Mouse (Mus musculus): ENCODE results near the gene Clic1.

Clic1 gene

DNA sequence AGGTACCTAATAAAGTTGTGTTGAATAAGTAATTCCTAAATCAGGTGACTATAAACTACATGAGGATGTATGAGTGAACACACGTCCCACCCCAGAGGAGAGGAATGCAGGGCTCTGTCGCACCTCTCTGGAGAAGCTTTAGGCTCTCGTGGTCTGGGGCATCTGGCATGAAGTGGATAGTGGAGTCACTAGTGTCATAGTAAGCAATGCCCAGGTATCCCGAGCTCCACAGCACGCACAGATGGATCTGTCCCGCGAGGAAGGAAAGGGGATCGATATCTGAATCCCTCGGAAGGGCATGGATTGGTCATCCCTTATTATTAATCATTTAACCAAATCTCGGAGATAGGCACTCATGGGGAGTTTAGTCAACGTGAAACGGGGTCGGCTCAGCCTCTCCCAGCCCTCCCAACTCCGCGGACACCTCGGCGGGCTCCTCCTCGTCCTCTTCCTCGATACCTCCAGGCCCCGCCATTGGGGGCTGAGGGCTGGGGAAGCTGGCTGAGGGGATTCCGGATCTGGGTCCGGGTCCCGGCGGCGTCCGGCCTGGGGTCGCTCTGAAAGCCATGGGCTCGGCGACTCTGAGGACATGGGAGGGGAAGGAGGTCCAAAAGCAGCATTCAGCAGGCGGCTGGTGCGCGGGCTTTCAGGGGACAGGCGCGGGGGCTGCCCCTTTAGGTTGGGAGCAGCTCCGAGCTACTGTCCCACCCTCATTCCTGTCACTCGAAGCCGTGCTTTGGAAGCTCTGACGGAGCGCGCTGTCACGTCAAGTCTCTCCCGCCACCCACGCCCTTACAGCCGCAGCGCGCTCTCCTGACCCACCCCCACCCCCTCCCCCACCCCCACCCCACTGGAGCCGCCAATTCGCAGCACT, 3.7 kb upstream of the Clic1 start:
- peak; percentile 48 for DNase-seq (ENCODE audit: low spot score)

GRCm38 (mm10) chr17:35046681-35047455, 2.9 kb upstream of the Clic1 start, which contains the start of gene Msh5:
Gene Msh5, minus strand, starts transcription at chr17:35046745.
- DNase-seq (ENCODE audit: low spot score) = peak; percentile 88

- no peak for DNase-seq (ENCODE audit: low spot score)
Measured at GRCm38 (mm10) chr17:35047688-35048087, 2.1 kb upstream of the Clic1 start.

- no peak for DNase-seq (ENCODE audit: low spot score)
Measured at GRCm38 (mm10) chr17:35048149-35048931, 1.4 kb upstream of the Clic1 start.

DNA sequence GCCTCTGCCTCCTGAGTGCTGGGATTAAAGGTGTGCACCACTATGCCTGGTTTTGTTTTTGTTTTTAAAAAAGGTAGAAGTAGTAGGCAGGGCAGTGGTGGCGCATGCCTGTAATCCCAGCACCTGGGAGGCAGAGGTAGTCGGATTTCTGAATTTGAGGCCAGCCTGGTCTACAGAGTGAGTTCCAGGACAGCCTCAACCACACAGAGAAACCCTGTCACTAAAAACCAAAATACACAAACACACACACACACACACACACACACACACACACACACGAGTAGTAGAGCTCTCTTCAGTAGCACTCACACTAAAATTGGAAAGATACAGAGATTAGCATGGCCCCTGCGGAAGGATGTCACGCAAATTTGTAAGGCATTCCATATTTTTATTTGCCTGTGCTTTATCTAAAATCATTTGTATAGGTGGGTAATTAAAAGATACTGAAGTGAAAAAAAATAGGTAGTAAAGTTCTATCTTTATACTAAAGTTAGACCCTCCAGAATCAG, 780 bp upstream of the Clic1 start:
- DNase-seq (ENCODE audit: low spot score) = no peak

- peak; percentile 62 for DNase-seq (ENCODE audit: low spot score)
Measured at GRCm38 (mm10) chr17:35050126-35050750, 472 bp downstream of the Clic1 start.

DNA sequence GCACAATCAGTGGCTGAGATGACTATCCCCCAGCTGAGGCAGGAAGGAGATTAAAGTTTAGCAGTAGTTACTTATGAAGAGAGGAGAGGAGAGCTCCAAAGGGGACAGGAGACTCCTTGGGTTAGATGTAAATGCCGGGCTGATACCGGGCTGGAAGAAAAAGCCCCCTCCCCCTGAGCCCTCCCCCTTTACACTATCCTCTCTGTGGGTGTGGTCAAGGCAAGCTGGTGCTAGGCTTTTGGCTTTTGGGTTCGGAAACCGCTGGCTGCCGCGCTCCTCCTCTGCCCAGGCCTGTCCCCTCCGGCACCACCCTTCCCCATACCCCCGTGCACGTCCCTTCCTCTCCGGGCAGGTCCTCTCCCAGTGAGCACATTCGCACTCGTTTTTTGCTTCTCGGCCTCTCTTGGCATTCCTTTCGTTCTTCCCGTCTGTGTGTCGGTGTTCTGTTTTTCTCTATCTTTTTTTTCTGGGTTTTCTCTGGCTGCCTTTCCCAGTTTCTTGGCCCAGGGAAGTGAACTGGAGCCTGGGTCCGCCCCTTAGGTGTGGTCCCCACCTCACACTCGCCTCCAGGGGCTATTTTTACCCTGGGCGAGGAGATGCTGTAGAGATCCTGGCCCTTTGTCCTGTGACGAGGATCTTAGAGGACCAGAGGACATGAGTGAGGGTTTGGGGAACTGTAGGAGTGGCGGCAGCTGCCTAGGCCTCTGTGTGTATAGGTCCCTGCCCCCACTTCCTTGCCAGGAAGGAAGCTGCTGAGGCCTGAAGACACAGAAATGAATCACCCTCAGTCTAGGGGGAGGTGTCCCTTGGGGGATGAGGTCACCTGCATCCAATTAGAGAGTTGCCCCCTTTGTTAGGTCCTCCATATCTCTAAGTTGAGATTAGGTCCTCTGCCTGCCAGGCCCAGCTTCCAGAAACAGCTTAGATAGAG, 1.7 kb downstream of the Clic1 start:
- peak; percentile 32 for DNase-seq (ENCODE audit: low spot score)

GRCm38 (mm10) chr17:35052271-35052798, 2.6 kb downstream of the Clic1 start:
- DNase-seq (ENCODE audit: low spot score) = no peak

DNA sequence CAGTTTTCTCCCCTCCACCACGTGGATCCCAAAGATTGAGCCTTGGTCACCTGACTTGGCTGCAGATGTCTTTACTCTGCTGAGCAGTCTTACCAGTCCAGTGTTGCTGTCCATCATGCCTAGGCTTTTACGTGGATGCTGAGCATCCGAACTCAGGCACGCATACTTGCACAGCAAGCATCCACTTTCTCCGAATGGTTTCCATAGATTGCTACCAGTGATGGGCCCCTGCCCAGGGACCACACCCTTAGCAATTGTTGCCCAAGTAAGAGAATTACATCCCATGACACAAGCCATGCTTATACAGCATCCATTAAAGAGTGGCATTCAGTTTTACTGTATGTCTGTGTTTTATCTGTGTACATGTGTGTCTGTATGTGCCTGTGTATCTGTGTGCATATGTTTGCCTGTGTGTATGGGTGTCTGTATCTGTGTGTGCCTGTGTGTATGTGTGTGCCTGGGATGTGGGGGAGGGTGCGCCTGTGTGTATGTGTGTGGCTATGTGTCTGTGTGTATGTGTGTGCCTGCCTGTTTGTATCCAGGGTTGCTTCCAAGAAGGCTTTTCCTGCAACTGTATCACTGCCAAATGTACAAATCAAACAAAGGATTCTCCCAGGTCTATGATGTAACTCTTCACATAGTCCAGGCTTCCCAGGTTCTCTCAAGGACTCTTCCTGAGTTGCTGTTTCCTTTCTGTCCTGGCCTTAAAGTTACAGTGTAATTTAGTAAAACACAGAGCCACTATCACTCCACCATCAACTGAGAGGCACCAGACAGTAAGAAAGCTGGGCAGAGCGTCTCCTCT, 6.1 kb downstream of the Clic1 start:
- no peak for DNase-seq (ENCODE audit: low spot score)

GRCm38 (mm10) chr17:35057090-35057489, 7.3 kb downstream of the Clic1 start:
- DNase-seq (ENCODE audit: low spot score) = no peak

DNA sequence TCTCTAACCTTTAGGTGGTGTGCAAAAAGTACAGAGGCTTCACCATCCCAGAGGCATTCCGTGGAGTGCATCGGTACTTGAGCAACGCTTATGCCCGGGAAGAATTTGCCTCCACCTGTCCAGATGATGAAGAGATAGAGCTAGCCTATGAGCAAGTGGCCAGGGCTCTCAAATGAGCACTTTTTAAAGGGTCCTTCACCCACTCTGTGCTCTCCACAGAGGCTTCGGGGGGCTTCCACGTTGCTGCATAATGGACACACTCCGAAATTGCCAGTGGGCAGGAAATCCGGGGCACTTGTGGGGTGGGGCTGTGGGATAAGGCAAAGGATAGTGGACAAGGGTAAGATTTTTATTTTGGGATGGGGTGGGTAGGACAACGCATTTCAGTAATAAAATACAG, 8.6 kb downstream of the Clic1 start:
- DNase-seq (ENCODE audit: low spot score) = no peak

DNA sequence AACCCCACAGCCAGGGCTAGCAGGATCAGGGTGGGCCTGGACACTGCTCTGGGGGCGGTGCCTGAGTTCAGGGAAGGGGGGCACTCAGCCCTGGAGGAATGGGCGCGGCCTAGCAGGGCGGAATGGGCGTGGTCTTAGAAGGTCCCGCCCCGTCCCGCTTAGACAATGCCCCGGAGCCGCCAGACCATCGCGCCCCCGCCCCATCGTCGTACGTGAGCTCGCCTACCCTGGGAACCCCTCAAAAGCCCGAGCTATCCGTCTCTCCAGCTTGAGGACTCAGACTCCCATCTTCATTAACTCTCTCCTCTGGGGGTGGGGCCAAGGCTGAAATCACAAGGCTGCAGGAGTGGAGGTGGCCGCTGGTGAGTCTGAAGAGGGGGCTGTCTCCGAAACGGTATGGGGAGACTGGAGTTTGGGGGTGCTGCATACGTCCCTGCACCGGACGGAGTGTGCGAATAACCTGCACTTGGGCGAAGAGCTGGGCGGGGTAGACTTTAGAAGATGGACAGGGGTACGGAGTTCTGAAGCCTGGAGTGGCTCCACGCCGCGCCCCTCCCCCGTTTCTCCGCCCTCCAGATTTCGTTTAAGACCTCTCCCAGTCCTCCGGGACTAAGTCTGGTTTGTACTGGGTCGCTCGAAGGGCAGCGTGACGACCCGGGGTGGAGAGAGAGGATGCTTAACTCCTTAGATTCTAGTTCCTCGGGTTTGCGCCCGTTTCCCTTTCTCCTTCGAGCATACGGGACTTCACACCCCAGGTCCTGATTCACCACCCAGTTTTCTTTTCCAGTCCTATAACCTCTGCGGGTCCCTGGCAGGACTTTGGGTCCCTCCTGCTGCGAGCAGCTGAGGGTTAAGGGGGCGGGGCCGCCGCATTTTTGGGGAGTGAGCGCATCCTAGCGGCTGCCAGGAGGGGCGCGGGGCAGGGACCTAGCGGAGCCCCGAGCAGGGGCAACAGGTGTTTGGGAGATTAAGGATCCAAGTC, 9.4 kb downstream of the Clic1 start, which contains the start of gene Ddah2:
Ddah2 (plus strand) TSS at position 125 of the 982 bp plus-strand sequence.
- DNase-seq (ENCODE audit: low spot score) = peak; percentile 83

DNA sequence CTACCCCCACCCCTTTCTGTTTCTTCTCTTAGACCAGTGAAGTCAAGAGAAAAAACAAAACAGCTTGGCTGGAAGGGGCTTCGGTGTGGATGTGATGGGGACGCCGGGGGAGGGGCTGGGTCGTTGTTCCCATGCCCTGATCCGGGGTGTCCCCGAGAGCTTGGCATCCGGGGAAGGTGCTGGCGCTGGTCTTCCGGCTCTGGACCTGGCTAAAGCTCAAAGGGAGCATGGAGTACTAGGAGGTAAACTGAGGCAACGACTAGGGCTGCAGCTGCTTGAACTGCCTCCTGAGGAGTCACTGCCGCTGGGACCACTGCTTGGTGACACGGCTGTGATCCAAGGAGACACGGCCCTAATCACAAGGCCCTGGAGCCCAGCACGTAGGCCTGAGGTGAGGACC, 10.3 kb downstream of the Clic1 start:
- no peak for DNase-seq (ENCODE audit: low spot score)

DNA sequence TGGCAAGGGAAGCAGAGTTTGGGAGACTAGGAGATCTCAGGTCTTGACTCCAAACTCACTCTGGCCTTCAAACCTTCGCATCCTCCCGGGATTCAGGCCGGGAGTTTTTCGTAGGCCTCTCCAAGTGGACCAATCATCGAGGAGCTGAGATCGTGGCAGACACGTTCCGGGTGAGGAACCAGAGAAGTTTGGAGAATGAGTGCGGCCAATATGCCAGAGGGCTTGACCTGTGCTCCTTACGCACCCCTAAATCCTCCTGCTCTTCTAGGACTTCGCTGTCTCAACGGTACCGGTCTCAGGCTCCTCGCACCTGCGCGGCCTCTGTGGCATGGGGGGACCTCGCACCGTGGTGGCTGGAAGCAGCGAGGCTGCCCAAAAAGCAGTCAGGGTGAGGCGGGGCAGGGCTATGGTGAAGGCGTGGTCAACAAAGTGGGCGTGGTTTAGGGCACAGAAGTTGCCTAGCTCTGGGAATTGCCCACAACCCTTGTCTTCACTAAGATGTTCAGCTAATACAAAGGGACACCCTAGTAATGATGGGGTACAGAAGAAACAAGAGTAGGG, 11.1 kb downstream of the Clic1 start:
- no peak for DNase-seq (ENCODE audit: low spot score)

GRCm38 (mm10) chr17:35061299-35061698, 11.5 kb downstream of the Clic1 start:
- DNase-seq (ENCODE audit: low spot score) = no peak

- no peak for DNase-seq (ENCODE audit: low spot score)
Measured at GRCm38 (mm10) chr17:35063466-35063865, 13.7 kb downstream of the Clic1 start.

DNA sequence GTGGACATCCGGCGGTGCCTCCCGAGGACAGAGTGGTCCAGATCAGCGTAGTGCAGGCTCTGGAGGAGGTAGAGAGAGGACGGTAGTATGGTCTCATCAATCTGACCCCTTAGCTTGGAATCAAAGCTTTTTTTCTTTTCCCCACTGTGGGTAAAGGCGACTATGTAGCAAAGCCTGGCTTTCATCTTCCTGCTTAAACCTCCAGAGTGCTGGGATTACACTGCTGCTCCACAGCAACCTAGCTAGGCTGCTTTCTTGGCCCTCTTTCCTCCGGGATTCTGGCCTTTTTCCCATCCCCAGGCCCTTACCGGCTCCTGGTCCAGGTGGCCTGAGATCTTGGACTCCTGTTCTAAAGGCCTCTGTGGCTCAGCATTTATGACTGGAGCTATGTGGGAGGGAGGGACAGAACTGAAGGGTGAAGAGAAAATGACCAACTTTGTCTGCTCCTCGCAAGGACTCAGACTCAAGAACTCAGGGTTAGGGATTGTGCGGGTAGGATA, 14.7 kb downstream of the Clic1 start:
- DNase-seq (ENCODE audit: low spot score) = no peak
